Mouse (Mus musculus): ENCODE results near the gene P2rx2.

P2rx2 gene

DNA sequence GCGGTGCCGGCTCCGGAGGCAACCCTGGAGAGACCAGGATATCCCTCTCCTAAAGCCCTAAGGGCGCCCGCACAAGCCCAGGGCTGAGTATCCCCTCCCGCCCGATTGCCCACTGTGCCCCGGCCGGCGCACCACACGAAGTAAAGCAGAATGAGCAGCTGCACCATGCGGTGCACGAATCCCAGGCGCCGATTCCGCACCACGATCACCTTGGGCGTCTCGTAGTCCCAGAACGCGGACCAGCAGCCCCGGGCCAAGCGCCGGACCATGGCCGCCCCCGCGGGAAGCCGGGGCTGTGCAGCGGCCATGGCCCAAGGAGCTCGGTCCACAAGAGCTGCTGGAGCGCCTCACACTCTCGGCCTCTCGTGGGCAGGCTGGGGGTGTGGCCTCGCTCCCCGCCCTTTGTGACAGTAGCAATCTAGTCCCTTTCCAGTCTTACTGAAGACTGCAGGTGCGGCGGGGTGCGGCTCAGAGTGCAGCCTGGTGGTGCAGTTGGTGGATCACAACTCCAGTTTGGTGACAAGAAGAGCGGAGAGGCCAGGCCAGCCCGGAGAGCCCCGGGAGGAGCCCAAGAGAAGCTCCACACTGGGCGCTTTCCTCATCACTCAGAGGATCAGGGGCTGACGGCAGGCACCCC is at the start of gene P2rx2:
TSS of gene P2rx2 (minus strand) at position 565 of the 637 bp plus-strand sequence.
- DNase-seq (ENCODE audit: low spot score) = no peak

GRCm38 (mm10) chr5:110392727-110393126 is 49.7 kb upstream of the P2rx2 start:
- DNase-seq (ENCODE audit: low spot score) = no peak

DNA sequence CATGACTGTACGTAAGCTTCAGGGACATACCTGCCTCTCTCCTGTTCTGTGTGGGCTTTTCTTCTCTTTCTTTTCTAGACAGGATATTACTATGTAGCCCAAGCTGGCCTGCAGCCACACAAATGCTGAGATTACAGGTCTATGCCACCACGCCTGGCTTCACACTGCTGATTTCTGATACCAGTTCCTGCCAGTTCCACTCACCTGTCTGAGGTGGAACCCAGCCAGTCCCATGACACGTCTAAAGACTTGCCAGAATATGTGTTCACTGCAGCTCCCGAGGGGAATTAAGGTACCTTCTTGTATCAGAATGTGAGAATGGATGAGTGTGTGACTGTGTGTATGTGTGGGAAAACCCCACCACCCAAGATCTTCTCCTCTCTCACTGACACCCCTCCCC is 47.6 kb upstream of the P2rx2 start:
- no peak for DNase-seq (ENCODE audit: low spot score)

DNA sequence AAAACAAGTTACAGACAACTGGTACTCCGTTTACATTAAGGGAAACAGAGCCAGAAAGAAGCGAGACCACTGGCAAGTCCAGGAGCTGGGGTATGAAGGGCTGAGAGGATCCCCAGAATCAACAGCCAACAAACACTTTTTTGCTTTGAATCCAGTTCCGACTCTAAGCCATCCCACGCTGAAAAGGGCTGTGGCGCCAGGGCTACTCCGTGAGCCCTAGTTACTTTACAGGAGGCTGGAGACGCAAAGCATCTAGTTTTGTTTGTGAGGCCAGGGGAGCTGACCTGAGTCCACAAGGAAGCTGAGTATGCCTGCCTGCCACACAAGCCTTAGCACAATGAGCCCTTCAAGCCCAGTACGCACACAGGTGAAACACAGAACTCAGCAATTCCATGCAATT is 44.3 kb upstream of the P2rx2 start:
- DNase-seq (ENCODE audit: low spot score) = no peak

- no peak for DNase-seq (ENCODE audit: low spot score)
Observed at GRCm38 (mm10) chr5:110386371-110387330, 43.6 kb upstream of the P2rx2 start.

GRCm38 (mm10) chr5:110385263-110385662 is 42.3 kb upstream of the P2rx2 start:
- DNase-seq (ENCODE audit: low spot score) = no peak

DNA sequence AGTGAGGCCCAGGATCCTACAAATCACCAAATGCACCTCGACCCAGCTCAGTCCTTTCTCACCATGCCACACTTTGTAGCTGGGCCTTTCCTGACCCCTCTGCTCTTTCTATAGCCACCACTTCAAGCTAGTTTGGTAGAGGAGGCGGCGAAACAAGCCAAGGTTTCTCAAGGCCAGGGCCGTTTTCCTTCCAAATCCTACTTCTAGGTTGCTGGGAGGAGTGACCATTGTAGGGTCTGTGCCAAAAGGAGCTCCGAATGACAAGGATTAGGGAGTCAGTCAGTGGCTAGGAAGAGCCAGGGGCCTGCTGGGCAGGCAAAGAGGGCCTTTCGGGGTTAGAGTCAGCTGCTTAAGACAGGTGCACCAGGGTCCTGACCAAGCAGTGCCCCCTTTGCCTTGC is 41.5 kb upstream of the P2rx2 start:
- DNase-seq (ENCODE audit: low spot score) = no peak

DNA sequence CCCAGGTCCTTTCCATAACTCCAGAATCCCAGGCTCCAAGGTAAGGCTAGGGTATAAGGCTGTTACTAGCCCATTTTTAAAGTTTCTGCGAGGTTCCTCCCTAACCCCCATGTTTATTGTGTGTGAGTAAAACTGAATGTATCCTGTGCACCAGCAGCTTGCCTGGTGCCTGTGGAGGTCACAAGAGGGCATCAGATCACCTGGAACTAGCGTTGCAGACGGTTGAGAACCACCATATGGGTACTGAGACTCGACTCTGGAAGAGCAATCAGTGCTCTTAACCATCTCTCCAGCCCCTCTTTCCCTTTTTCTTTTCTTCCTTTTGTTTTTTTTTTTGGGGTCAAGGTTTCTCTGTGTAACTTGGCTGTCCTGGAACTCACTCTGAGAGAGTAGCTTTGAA is 36.8 kb upstream of the P2rx2 start:
- no peak for DNase-seq (ENCODE audit: low spot score)

DNA sequence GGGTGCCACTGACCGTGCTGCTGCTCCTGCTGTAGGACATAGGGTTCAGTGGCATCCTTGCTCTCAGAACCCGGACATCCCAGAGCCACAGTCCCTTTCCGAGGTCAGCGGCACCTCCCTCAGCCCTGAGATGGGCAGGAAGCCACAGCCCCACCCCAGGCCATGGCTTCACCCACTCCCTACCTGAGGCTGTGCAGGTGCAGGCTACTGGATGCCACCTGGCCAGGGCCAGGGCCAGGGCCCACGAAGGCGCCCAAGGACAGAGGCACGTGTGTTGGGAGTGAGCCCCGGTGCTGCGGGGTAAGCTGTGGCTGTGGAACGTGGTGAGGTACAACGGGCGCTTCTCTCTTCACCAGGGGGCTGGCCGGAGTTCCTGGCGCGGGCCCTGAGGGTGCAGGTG is 36.1 kb upstream of the P2rx2 start:
- no peak for DNase-seq (ENCODE audit: low spot score)

DNA sequence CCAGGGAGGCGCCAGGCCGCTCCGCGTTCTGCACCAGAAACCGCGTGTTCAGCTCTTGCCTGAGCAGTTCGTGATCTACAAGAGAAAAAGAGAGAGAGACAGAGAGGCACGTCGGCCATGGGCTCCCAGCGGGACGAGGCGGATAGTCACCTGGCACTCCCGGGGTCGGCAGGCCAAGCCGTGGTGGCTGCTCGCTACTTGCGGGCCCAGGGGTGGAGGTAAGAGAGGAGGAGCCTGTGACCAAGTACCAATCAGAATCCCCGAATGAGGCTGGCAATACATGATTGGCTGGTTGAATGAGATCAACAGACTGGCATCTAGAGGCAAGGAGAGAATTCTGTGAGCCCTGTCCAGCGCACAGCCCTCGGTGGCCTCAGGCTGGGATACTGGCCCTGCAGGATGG is 35.2 kb upstream of the P2rx2 start:
- no peak for DNase-seq (ENCODE audit: low spot score)

DNA sequence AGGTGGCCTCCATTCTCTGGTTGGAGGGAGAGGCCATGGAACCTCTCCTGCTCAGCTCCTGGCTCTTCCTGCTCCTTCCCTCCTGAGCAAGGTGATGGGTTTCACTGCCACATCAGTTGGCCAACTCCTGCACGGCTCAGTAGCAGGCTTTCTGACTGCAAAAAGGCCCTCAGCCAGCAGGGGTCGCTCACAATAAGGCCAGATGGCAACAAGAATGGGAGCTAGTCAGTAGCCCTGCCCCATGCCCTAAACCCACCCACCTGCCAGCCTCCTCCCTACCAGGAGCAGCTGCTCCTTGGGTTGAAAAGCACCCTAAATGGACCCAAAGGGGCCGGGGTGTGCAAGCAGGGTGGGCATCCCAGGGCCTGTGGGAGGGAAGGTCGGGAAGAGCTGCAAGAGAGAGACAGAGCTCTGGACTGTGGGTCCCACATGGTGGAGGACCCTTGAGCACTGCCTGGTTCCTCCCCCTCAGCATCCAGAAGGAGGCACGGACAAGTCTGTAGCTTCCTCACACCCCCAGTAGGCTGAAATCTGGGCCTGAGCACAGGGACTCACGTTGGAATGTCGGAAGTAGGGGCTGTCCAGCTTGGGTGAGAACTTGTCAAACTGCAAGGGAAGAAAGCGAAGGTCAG is 33.9 kb upstream of the P2rx2 start:
- DNase-seq (ENCODE audit: low spot score) = peak; percentile 61

DNA sequence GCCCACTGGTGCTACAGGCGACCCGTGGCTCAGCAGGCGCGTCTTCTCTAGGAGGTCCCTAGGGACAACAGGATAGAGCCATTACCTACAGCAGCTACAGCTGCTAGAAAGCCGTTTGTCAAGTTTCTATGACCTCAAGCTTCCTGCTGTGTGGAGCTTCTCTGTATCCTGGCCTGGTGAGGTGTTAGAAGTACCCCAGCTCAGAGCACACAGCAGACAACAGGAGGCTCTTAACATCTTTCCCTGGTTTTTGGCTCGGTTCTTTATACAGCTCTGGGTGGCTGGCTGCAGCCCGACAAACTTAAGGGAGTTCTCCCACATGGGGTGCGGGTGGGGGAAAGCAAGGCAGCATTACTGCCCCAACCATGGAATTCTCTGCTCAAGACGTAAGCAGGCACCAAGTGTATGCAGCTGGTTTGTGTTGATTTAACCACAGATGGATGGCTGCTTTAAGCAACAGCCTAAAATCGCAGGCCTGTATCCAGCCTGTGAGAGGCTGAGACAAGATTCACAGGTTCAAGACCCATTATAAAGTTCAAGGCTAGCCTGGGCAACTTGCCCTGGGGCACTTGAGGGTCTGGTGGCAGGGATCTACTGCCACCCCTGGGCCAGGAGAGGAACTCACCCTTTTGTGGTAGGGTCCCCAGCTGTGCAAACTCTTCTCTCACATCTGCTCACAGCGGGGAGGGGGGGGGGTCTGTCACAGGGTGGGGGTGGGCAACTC is 21.0 kb upstream of the P2rx2 start:
- DNase-seq (ENCODE audit: low spot score) = no peak

GRCm38 (mm10) chr5:110363179-110363821 is 20.3 kb upstream of the P2rx2 start:
- DNase-seq (ENCODE audit: low spot score) = peak; percentile 57

DNA sequence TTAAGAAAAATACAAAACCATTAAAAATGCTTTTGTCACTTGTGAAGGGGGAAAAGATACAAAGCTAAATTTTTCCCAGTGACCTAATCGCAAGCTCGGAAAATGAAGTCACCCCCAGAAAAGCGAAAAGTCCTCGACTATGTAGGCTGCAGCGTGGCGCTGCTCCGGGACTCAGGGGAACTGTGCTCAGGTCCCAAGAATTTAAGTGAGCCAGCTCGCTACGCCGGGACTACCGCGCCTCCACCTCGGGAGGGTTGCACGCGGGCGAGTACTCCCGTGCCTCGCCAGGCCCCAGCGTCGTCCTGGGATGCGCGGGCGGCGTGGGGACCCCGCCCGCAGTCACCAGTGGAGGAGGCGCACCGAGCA is 19.8 kb upstream of the P2rx2 start:
- DNase-seq (ENCODE audit: low spot score) = no peak

GRCm38 (mm10) chr5:110361465-110361864 is 18.5 kb upstream of the P2rx2 start:
- DNase-seq (ENCODE audit: low spot score) = no peak

GRCm38 (mm10) chr5:110357531-110358179 is 14.6 kb upstream of the P2rx2 start:
- peak; percentile 73 for DNase-seq (ENCODE audit: low spot score)

- DNase-seq (ENCODE audit: low spot score) = no peak
Observed at GRCm38 (mm10) chr5:110354716-110355115, 11.7 kb upstream of the P2rx2 start.

DNA sequence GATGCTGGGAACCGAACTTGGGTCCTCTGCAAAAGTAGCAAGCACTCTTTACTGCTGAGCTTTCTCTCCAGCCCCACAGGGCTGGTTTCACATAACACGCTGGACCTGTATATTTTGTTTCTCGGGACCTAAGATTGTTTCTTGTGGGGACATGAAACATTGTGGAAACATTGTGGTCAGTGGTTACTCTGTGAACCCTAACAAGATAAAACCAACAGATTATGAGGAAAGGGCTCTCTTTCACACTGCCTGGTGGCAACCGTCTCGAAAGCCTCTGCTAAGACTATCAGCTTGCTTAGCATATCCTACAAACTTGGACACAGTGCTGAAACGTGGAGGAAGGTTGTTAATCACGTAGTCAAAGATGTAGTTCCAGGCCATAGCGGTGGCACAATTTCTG is 4.0 kb upstream of the P2rx2 start:
- no peak for DNase-seq (ENCODE audit: low spot score)

GRCm38 (mm10) chr5:110345553-110345952 is 2.5 kb upstream of the P2rx2 start:
- DNase-seq (ENCODE audit: low spot score) = no peak

GRCm38 (mm10) chr5:110344524-110344923 is 1.5 kb upstream of the P2rx2 start, which contains the start of gene Lrcol1:
Lrcol1 (plus strand) TSS chr5:110344730.
- no peak for DNase-seq (ENCODE audit: low spot score)

DNA sequence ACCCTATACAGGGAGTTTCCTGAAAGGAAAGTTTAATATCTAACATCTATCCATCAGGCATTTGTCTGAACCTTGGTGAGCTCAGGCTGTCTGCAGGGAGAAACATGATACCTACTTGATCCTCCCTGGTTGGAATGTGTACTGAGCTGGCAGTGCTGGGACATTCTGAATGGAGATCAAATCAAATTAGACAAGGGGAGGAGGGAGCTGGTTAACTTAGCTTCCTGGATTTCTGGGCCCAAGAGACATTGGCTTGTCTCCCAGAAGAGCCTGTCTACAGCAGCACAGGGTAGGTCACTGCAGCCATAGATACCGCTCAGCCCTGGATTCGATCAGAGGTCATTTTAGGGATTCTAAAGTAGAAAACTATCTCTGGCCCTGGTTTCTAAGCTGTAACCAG is 4.2 kb downstream of the P2rx2 start:
- DNase-seq (ENCODE audit: low spot score) = no peak
